ENCODE assay signal across 14 mouse cellular contexts in the genomic region with DNA sequence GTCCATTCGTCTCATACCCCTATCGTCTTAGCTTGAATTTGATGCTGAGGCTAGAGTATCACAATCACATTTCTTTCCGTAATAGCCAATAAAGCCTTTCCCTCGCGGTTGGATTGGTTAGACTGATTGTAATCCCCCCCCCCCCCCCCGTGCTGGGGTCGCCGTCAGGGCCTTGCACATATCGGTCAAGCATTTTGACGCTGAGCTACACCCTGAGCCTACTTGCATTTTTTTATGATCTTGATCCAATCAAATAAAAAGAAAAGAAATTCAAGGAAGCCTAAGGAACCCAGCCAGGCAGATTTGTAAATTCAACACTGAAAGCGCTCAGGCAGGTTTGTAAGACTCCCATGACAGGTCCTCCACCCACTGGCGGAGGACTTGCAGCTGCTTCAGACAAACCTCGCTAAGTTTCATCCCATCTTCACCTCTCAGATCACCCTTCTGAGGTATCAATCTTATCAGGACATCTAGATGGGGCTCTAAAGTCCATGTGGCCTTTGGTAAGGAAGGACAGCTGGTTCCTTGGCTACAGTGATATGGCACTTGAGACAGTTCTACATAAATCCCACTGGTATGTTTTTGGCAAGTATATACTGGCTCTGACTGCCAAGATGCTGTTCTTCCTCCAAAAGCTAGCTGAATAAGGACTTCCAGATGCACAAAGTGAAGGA.
DNase-seq lines count a peak whose midpoint lies in the region; ATAC-seq and TF ChIP-seq lines count a peak whose summit lies in the region.
"Had no signal": no experiment of that assay in that cellular context is flagged by ENCODE, and none has a peak within 500 bp of the region (broad histone marks: within the 10 kb centered on the region; RNA-seq: fewer than 3 reads in every experiment).

No protein-coding gene starts in this region.

- no peak for TF ChIP-seq CTCF in stomach, postnatal 0 days (IDR thresholded peaks at IDR 0.05; ENCODE audit: low read depth)

- 55% methylated on average over 13 of the region's 13 CpGs for WGBS in lung, embryonic 15.5 days
- WGBS in stomach, postnatal 0 days: 47% methylated on average over 13 of the region's 13 CpGs

- no peak overlapping the region for H3K4me3 ChIP-seq in lung, embryonic 15.5 days
- no peak overlapping the region for H3K4me3 ChIP-seq in stomach, postnatal 0 days (ENCODE audit: low read depth, low read length)
- H3K4me3 ChIP-seq: erythroblast, embryonic 14.5 days; hindbrain, embryonic 12.5 days; megakaryocyte, embryonic 14.5 days had no signal

- intact Hi-C loops in heart, postnatal 25 days (cut with DNase I): no loop called here
- intact Hi-C loops in heart, postnatal 14 days (cut with DNase I): no loop called here

- no peaks in the 10 kb centered on the region for H3K27me3 ChIP-seq in lung, embryonic 15.5 days
- no peaks in the 10 kb centered on the region for H3K27me3 ChIP-seq in stomach, postnatal 0 days (ENCODE audit: control insufficient read depth, insufficient read depth, low read length)
- H3K27me3 ChIP-seq: hindbrain, embryonic 12.5 days had no signal

- TF ChIP-seq EP300 in stomach, postnatal 0 days (optimal IDR thresholded peaks at IDR 0.05): no peak

- peak; percentile 70 to 77 for DNase-seq in heart, adult 18-20 months
- DNase-seq in heart, postnatal 25 days (ENCODE audit: low spot score): no peak
- no peak for DNase-seq in lung, postnatal 25 days (ENCODE audit: low spot score)
- peak; percentile 36 to 44 for DNase-seq in heart, postnatal 14 days
- DNase-seq in stomach, postnatal 0 days (ENCODE audit: low spot score): no peak
- DNase-seq in cerebellum, adult 9-11 months: no peak
- DNase-seq: adrenal gland, adult 2 months; layer of hippocampus, postnatal 36 days; right cerebral cortex, postnatal 4 days had no signal

- ATAC-seq in lung, embryonic 15.5 days (ENCODE audit: borderline replicate concordance, extremely low read depth, low FRiP score, low TSS enrichment): peak; percentile 72; the same call in 1 of the 2 replicates
- ATAC-seq in stomach, postnatal 0 days (ENCODE audit: low FRiP score, low TSS enrichment): peak; percentile 32; the same call in 1 of the 2 replicates

- H3K27ac ChIP-seq in lung, embryonic 15.5 days: peak overlapping the region; percentile 78
- peak overlapping the region; percentile 50; the same call in 1 of the 2 replicates for H3K27ac ChIP-seq in stomach, postnatal 0 days (replicated peaks)
- H3K27ac ChIP-seq: hindbrain, embryonic 12.5 days had no signal

- H3K4me1 ChIP-seq in lung, embryonic 15.5 days: peaks cover 27% of the 10 kb centered on the region
- no peaks in the 10 kb centered on the region for H3K4me1 ChIP-seq in stomach, postnatal 0 days (replicated peaks; ENCODE audit: control insufficient read depth, insufficient read depth)
- H3K4me1 ChIP-seq: hindbrain, embryonic 12.5 days had no signal

- H3K9ac ChIP-seq in lung, embryonic 15.5 days: no peak overlapping the region
- no peak overlapping the region for H3K9ac ChIP-seq in stomach, postnatal 0 days (ENCODE audit: low read length)
- H3K9ac ChIP-seq: hindbrain, embryonic 12.5 days had no signal

- H3K4me2 ChIP-seq in lung, embryonic 15.5 days: no peak overlapping the region
- H3K4me2 ChIP-seq in stomach, postnatal 0 days (replicated peaks; ENCODE audit: low read depth): no peak overlapping the region
- H3K4me2 ChIP-seq: hindbrain, embryonic 12.5 days; liver, embryonic 11.5 days had no signal

- no peaks in the 10 kb centered on the region for H3K9me3 ChIP-seq in lung, embryonic 15.5 days
- no peaks in the 10 kb centered on the region for H3K9me3 ChIP-seq in stomach, postnatal 0 days (ENCODE audit: control insufficient read depth, low read length)
- H3K9me3 ChIP-seq: hindbrain, embryonic 12.5 days had no signal

- no peaks in the 10 kb centered on the region for H3K36me3 ChIP-seq in lung, embryonic 15.5 days
- H3K36me3 ChIP-seq in stomach, postnatal 0 days (ENCODE audit: control insufficient read depth, insufficient read depth, low read length): no peaks in the 10 kb centered on the region
- H3K36me3 ChIP-seq: hindbrain, embryonic 12.5 days had no signal

Comparison
In these comparisons a context has a peak if more than half of its experiments do, and no peak if none do; other contexts are left out.
1. DNase-seq: peak in heart, adult 18-20 months (2 of 2) and heart, postnatal 14 days (2 of 2); none in heart, postnatal 25 days (single experiment), lung, postnatal 25 days (single experiment), stomach, postnatal 0 days (single experiment) and cerebellum, adult 9-11 months (single experiment).